Mouse (Mus musculus): ENCODE measurements around the gene Eif6.

- peak; percentile 17 to 58; a peak in 2 of 4 replicates for TF ChIP-seq CTCF (conservative IDR thresholded peaks at IDR 0.05 in 1 of 2, IDR thresholded peaks at IDR 0.05 in 1 of 2; ENCODE audit: low read depth in 2 of 2, low read length in 2 of 2)
- no peak for TF ChIP-seq E2F4 (IDR thresholded peaks at IDR 0.05; ENCODE audit: insufficient replicate concordance, low read depth, low read length)
- TF ChIP-seq POLR2AphosphoS2 (IDR thresholded peaks at IDR 0.05; ENCODE audit: low read depth, low read length): no peak
- no peak for TF ChIP-seq CHD1 (IDR thresholded peaks at IDR 0.05; ENCODE audit: low read depth, low read length)
- TF ChIP-seq POLR2A (IDR thresholded peaks at IDR 0.05; ENCODE audit: low read depth, low read length): no peak
- TF ChIP-seq CHD2 (IDR thresholded peaks at IDR 0.05; ENCODE audit: low read length): no peak
- peak; percentile 16 for TF ChIP-seq RAD21 (IDR thresholded peaks at IDR 0.05; ENCODE audit: low read depth, low read length)
- TF ChIP-seq EP300 (IDR thresholded peaks at IDR 0.05; ENCODE audit: low read length): no peak
- no peak for TF ChIP-seq ETS1 (conservative IDR thresholded peaks at IDR 0.05; ENCODE audit: low read depth, low read length)
- no peak for TF ChIP-seq ELF1 (IDR thresholded peaks at IDR 0.05; ENCODE audit: low read depth, low read length)
- no peak for TF ChIP-seq ZNF384 (IDR thresholded peaks at IDR 0.05; ENCODE audit: low read depth, low read length)
- no peak for TF ChIP-seq IRF4 (IDR thresholded peaks at IDR 0.05; ENCODE audit: low read depth, low read length)
Measured at GRCm38 (mm10) chr2:155802761-155803160, 24.0 kb downstream of the Eif6 start.

All from CH12.LX (cell line).